Mouse (Mus musculus): ENCODE measurements around the gene Hsd17b1.

Gene Hsd17b1

DNA sequence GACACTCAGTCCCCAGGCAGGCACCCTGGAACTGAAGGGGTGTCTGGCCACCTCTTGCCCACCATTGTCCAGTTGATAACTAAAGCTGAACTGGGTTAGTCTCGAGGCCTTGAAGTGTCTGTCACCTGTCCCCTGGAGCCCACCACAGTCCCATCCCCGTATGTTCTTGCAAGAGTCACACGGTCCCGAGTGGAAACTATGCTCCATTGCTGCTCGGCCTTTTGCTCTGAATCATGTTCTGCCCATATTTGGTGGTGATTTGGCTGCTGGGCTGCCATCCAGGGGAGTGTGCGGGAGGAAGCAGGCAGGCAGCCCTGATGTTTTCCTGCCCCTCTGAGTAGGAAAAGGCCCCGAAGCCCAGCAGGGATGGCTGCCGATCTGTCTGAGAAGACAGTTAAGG, 18.1 kb upstream of the Hsd17b1 start:
- in situ Hi-C loops (cut with MboI, MseI) = no loop called here

DNA sequence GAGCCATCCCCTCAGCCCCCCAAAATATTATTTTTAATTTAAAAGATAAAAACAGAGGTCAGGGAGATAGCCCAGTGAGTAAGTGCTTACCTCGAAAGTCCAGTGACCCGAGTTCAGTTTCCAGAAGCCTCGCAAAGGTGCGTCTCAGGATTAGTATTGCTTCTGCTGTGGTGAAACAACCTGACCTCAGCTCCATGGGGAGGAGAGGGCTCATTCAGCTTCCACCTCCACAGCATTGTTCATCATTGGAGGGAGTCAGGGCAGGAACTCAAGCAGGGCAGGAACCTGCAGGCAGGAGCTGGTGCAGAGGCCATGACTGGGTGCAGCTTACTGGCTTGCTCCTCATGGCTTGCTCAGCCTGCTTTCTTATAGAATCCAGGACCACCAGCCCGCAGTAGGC, 17.2 kb upstream of the Hsd17b1 start:
- in situ Hi-C loops (cut with MboI, MseI) = no loop called here

DNA sequence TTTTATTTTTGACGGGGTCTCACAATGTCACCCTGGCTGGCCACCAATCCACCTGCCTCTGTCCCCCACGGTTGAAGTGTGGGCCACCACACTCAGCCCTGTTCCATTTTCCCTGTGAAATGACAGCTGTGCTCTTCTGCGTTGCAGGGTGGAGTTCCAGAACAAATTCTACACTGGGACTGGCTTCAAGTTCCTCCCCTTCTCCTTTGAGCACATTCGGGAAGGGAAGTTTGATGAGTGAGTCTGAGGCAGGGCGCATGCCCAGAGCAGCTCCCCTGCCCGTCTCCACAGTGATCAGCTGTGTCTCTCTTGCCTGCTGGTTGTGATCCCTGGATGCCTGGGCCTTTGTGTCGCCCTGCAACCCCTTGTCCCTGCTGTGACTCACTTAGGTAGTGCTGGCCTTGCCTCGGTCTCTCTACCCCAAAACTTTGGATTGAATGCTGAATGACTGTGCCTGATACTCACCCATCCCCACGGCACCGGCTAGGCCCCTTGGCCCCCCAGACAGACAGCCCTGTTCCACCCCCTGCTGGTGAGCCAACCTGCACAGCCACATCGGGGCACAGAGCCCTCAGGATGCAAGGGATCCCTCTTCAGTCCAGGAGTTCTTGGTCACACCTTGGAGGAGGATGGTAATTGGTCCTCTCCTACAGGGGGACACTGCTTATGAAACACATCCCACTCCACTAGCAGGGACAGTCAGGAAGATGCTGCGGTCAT, 15.9 kb upstream of the Hsd17b1 start:
- in situ Hi-C loops (cut with MboI, MseI) = no loop called here

DNA sequence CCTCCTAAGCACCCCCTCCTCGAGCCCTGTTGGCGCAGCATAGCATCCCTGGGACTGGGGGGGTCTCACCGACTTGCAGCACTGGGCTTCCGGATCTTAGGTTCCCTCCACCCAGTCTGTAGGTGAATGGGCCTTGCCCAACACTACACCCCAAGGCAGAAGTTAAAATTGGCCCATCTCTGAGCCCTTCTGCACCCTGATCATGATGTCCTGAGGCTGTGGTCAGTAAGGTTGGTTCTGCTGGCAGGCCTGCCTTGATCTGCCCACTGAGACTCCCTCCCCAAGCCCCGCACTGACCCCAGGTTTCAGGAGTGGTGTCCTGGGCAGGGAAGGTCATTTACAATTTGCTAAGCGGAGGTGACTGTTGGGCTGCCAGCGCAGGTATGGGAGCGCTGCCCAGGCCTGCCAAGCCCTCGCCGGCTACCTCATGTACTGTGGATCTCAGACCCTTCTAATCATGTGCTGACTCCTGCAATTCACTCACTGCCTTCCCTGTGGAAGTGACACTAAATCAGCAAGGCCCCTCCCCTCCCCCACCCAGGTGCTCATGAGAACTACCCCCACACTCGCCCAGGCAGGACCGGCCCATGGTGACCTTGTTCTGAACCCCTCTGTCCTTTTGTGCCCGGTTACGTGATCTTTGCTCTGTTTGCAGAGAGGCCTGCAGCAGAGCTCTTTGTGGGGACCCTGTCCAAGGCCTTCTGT, 15.1 kb upstream of the Hsd17b1 start:
- in situ Hi-C loops (cut with MboI, MseI) = no loop called here

DNA sequence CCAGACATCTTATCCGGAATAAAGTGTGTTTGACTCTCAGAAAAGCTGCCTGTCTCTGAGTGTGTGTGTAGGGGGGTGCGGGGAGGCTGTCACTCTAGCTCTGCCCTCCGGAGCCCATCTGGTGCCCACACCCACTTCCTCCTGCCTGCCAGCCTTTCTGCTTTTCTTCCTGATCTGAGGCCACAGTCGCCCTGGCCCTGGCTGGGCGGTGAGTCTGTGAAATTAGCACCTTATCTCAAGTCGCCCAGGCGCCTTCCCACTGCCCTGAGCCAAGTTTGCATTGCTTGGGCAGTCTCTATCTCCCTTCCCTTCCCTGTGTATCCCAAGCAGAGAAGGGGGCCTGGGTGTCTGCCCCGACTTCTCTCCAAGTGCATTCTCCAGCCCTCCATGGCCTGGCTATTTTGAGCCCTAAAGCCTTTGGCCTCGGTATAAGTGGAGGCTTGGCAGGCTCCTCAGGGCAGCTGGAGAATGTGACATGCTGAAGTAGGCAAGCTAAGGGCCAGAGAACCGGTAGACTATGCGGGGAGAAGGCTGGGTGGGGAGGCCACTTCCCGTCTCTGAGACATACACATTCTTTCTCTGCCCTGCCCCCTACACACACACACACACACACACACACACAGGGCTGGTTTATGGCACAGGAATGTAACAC, 14.4 kb upstream of the Hsd17b1 start:
- in situ Hi-C loops (cut with MboI, MseI) = no loop called here

DNA sequence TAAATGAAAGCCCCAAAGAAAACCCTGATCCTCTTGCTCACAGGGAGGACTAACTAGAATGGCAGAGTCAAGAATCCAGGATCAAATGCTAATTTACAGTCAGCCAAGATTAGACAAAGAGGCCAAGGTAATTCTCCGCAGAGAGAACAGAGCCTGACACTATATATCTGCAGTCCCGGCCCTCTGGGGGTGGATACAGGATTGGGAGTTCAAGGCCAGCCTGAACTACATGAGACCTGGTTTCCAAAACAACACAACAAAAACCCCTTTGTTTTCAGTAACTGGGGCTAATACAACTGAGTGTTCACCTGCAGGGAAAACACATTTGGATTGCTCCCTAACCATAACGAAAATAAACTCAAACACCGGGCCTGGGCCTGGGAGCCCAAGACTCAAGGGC, 13.7 kb upstream of the Hsd17b1 start:
- in situ Hi-C loops (cut with MboI, MseI) = no loop called here

DNA sequence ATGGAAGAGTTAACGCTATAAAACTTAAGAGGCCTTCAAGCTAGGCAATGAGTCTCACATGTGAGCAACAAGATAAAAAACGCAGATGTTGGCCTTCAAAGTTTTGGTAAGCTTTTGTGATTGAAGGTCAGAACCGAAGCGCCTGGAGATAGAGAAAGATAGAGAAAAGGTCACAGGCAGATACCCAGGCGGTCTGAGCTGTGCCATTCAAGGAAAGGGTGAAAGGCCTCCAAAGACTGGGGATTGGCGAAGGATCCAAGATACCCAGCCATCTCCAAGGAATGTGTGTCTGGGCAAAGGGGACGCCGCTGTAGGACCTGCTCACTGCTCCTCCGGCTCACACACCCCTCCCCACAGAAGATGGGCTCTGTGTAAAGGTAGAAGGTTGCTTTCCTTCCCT, 13.2 kb upstream of the Hsd17b1 start:
- in situ Hi-C loops (cut with MboI, MseI) = no loop called here

DNA sequence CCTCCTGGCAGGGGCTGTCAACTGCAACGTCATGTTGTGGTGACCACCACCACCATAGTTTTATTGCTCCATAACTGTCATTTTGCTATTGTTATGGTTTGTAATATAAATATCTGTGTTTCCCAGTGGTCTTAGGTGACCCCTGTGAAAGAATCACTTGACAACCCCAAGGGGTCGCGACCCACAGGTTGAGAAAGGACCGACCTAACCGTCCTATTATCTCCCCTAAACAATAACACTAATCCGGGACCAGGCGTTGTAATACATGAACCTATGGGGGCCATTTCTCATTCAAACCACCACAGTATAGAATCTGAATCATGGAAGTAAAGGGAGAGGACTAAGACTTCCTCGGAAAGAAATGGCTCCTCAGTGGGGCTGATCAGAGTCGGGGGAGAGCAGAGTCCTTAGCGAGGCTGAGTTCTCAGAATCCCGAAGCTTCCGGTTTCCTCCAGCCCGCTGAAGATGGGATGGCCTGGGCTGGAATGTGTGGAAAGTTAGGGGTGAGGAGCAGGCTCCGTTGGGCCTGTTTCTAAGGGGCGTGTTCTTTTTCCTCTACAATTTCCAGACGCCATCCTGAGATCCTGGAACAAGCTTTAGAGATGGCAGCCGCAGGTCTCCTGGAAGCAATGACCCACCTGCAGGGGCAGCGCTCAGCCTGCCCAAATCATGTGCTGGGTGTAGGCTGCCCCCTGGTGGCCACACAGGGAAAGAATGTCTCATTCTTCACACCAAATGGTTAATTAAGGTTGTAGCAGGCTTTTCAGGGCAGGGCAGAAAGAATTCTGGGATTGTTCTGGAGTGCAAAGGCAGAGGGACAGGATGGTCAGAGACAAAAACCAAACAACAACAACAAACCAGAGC, 11.4 kb upstream of the Hsd17b1 start:
- in situ Hi-C loops (cut with MboI, MseI) = no loop called here

DNA sequence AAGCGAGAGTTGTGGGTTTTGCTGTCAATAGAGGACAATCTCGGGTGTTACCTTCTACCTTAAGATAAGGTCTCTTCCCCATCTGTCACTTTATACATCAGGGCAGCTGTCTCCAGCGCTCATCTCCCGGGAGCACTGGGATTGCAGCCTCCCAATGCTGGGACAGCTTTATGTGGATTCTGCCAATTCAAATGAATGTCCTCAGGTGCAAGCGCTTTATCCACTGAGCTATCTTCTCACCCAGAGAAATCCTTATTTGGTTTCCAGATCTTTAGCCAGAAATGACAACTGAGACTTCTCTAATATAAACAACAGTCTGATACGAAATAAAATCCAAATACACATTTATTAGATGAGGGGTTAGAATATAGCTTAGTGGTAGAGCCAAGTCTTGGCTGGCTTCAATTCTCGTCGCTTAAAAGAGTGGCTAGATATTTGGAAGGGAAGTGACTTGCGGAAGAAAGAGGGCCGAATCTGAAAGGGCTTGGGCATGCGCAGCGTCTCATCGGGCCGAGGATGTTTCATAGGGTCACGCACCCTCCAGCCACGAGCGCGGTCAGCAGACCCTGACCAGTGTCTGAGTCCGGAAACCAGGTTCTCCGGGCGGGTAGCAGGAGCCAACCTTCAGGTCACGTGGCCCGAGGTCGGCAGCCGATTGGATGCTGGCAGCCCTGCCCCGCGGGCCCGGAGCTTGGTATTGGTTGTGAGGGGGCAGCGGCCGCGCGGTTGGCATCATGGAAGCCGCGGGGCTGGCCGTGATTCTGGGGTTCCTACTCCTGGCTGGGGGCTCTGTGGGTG, 8.6 kb upstream of the Hsd17b1 start, which contains the start of gene Naglu:
Gene Naglu, plus strand, starts transcription at position 622 of the 798 bp plus-strand sequence.
- in situ Hi-C loops (cut with MboI, MseI) = no loop called here

DNA sequence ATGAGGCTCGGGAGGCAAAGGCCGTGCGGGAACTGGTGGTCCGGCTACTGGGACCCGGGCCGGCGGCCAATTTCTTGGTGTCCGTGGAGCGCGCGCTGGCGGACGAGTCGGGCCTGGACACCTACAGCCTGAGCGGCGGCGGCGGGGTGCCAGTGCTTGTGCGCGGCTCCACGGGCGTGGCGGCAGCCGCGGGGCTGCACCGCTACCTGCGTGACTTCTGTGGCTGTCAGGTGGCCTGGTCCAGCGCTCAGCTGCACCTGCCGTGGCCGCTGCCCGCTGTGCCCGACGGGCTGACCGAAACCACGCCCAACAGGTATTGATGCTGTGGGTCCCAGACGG, 8.1 kb upstream of the Hsd17b1 start:
- in situ Hi-C loops (cut with MboI, MseI) = no loop called here

DNA sequence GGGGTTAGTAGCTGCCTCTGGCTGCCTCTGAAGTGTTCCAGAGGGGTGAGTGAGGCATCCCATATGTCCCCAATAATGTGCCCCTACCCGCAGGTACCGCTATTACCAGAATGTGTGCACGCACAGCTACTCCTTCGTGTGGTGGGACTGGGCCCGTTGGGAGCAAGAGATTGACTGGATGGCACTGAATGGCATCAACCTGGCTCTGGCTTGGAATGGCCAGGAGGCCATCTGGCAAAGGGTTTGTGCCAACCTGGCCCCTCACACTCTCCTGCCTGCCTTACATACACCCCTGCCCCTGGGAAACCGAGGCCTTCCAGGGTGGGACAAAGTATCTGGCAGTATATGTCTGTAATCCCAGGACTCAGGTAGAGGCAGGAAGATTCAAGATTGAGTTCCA, 7.2 kb upstream of the Hsd17b1 start:
- in situ Hi-C loops (cut with MboI, MseI) = no loop called here

DNA sequence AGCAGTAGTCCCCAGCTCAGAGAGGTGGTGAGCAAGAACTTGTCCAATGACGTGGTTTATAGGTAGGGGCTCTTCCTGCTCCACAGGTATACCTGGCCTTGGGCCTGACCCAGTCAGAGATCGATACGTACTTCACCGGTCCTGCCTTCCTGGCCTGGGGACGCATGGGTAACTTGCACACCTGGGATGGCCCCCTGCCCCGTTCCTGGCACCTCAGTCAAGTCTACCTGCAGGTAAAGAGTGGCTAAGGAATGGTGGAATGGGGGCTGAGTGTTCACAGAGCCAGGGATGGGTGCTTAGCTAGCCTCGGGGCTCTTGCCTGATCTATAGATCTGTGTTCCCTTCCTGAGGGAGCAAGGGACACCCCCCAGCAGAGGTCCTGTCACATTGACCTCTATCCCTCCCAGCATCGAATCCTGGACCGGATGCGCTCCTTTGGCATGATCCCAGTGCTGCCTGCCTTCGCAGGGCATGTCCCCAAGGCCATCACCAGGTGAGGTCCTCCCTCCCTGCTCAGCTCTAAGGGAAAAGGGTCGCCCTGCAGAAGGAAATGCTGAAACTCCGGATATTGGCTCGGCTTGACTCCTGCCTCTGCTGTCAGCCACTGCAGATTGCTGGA, 6.3 kb upstream of the Hsd17b1 start:
- in situ Hi-C loops (cut with MboI, MseI) = no loop called here

DNA sequence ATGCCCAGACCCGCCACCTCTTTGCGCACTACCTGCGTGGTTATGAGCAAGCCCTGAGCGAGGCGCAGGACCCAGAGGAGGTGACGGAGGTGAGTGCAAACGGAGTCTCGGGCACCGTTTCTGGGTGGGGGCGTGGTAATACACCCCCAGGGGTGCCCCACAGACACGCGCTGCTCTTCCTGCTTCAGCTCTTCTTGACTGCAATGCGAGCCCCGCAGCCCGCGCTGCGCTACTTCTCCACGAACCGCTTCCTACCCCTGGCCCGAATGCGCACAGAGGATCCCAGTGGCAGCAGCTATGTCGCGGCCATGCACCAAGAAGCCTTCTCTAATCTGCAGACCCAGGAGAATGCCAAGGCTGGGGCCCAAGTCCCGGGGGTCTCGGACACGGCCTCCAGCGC, 1.5 kb downstream of the Hsd17b1 start:
- in situ Hi-C loops (cut with MboI, MseI) = no loop called here

DNA sequence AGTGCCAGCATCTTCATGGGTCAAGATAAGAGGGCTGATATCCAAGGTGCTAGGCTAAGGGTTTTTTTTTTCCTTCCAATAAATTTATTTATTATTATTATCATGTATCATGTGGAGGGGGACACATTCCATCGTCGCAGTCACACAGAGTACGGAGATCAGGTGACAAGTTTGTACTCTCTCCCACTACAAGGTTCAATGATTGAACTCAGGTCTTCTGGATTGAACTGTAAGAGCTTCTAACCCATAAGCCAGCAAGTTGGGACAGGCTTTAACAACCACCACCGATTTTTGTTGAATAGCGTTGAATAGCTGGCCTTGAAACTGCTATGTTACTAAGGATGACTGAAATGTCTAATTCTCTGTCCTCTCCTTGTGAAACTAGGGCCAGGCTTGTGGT, 2.2 kb downstream of the Hsd17b1 start:
- in situ Hi-C loops (cut with MboI, MseI) = no loop called here

DNA sequence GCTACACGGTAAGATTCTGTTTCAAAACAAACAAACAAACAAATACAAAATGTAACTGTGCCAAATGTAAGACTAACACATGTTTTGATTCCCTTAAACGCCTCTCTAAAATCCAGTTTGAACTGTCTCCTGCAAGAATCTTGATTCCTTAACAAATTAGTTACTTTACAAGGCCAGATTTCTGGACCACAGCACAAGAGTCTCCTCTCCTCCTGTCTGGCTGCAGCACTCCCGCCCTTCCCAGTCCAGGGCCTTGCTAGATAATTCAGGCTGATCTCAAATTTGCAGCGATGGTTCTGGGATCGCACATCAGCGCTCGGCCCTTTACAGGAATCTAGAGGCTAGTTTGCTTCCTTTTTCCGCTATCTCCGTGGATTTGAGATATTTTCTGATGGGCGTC, 3.4 kb downstream of the Hsd17b1 start:
- in situ Hi-C loops (cut with MboI, MseI) = no loop called here

DNA sequence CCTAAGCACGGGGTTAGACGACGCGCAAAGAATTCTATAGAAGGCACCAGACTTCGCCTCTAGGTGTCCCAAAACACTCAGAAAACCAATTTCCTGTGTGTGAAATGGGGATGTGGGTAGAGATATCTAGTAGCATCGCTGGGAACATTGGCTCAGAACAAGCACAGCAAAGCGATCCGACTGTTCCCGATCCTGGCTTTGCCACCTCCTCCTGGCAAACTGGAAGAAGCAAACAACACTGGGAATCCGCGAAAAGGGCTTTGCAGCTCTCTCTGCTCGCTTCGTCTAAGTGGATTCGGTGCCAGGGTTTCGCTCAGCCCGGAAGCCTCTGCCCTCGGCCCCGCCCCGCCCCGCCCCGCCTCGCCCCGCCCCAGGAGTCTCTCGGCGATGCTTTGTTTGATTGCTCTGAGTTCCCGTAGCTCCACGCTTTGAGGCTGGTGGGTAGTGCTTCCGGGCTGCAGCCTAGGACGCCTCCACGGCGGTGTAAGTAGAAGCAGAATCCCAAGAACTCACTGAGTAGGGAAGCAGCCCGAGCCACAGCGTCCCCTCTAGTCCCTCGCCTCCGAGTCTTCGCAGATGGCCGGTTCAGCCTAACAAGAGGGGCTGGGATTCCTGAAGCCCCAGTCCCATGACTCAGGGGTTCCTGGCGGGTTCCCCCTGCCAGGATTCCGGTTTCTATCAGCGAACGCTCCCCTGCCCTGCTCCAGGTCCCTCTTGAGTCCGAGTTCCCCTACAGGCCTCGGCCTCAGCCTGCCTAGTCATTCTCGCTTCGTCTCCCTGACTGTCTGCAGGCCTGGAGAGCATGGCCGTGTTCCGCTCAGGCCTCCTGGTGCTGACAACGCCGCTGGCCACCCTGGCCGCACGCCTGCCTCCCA, 4.2 kb downstream of the Hsd17b1 start, which contains the start of gene Coasy:
Gene Coasy, plus strand, starts transcription at position 358 of the 875 bp plus-strand sequence.
- in situ Hi-C loops (cut with MboI, MseI) = no loop called here

DNA sequence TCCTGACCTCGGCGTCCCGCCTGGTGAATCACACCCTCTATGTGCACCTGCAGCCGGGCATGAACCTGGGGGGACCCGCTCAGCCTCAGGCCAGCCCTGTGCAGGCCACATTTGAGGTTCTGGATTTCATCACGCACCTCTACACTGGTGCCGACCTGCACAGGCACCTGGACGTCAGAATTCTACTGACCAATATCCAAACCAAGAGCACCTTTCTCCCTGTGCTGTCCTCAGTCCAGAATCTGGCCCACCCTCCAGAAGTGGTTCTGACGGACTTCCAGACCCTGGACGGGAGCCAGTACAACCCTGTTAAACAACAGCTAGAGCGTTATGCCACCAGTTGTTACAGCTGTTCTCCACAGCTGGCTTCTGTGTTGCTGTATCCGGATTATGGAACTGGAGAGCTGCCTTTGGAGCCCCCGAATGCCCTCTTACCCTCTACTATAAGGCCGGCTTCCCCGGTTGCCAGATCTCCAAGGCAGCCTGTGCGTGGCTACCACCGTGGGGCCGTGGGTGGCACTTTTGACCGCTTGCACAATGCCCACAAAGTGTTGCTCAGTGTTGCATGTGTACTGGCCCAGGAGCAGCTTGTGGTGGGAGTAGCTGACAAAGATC, 5.0 kb downstream of the Hsd17b1 start:
- in situ Hi-C loops (cut with MboI, MseI) = no loop called here

DNA sequence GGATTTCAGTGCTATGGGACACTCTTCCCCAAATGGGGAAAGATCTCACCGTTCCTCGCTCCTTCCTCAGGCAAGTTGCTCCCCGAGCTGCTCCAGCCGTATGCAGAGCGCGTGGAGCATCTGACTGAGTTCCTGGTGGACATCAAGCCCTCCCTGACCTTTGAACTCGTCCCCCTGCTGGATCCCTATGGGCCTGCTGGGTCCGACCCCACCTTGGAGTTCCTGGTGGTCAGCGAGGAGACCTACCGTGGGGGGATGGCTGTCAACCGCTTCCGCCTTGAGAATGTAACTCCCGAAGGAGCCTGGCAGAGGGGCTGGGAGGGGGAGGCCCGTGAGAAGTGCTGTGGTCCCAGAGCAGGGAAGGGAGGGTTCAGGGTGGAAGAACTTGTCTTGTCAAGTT, 6.0 kb downstream of the Hsd17b1 start:
- in situ Hi-C loops (cut with MboI, MseI) = no loop called here

DNA sequence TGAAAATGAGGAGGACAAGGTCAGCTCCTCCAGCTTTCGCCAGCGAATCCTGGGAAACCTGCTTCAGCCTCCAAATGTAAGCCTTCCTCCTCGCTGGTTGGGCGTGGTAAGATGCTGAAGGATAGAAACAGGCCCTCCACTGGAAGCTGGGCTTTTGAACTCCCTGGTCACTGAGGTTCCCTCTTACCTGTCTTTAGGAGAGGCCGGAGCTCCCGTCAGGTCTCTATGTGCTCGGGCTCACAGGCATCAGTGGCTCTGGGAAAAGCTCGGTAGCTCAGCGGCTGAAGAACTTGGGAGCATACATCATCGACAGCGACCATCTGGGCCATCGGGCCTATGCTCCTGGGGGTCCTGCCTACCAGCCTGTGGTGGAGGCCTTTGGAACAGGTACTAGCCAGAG, 6.6 kb downstream of the Hsd17b1 start:
- in situ Hi-C loops (cut with MboI, MseI) = loop anchor here (5.0 kb wide), 1 partner anchor 37 kb away; no protein-coding TSS in a partner anchor

Measured in regulatory T cell (primary cell).